Mouse (Mus musculus) thymus, postnatal 10 days (tissue): Measurements from ENCODE around the gene Prkn.

ENCODE experiments used
- DNase-seq, 2 experiments: peaks; one replicate each; pipeline ENCODE4 v3.0.0; 2021; ENCODE audit warnings: low spot score in 2 of 2

Gene Prkn

DNA sequence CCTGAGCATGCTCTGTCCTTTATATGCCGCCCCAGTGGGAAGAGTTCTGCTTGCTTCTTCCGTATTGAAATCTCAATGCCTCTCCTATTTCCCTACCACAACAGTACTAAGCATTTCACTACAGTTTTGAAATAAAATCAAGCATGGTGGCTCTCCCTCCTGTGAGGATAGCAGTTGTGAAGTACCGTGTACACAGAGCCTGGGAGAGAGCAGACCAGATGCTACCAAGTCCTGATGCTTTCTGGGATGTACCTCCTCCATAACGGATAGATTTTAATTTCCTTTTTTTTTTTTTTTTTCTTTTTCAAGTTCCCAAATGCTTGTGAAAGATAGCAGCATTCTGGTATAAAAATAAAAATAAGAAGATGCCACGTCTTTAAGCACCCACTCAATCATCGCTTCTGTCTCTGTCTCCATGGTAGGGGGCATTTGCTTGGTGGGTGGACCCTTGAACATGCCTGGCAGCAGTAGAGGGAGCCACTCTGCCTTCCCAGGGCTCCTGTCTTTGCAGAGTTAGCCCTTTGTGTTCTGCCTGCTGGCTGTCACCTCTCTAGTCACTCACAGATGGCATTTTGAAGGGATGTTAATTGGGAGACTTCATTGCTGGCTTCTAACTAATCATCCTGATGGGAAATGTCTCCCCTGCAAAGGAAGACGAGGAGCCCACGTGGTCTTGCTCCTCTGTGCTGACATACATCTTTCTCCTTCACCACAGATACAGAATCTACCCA is 1070.6 kb downstream of the Prkn start:
- no peak for DNase-seq

DNA sequence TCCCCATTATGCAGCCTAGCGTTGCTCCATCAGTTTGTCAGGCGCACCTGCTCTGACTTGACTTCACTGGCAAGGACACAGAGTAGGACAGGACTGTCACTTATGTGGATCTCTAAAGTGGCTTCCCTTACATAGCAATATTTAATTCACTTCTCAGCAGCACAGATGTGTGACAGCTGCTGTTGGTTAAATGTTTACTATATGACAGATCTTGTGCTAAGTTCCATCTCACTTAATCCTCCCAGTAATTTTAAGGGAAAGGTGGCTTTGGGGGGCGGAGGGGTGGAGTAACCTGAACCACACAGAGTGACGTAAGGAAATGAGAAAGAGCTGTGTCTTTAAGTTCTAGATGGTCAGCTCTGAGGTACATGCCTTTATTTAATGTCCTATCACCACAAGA is 1072.0 kb downstream of the Prkn start:
- no peak for DNase-seq

DNA sequence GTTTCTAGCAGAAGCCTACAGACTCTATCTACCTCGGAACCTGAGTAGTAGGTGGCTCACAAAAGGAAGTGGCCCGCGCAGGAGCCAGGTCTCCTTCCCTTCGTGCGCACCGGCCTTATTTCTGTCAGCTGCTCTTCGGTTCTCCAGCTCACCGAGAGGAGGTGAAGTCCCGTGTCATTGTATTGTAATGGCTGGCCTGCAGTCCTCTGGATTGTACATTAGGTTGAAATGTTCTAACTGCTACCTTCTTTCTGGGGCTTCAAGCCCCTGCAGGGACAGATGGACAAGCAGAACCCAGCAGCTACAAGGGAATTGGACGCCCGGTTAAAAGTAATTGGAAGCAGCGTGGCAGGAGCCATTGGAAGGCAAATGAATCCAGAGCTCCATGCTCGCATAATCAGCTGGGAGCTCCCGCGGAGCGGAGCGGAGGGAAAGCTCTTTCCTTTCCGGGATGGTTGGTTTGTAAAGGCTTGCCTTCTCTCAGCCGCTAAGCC is 1072.7 kb downstream of the Prkn start:
- DNase-seq = no peak

DNA sequence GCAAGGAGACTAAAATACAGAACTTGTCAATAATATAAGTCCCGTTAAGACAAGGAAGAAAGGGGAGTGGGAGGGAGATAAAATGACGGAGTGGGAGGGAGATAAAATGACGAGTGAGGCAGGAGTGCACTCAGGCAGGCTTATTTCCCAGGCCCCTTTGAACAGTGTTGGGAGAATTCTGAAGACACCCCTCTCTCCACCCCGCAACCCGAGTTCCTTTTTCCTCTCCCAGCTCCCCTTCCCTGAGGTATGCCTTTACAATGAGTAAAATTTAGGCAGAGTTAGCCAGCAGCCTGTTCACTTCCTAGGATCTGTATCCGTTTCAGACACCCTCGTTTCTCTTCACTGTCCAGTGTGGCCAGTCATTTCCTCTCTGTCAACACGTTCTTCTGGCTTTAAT is 1073.4 kb downstream of the Prkn start:
- no peak for DNase-seq

DNA sequence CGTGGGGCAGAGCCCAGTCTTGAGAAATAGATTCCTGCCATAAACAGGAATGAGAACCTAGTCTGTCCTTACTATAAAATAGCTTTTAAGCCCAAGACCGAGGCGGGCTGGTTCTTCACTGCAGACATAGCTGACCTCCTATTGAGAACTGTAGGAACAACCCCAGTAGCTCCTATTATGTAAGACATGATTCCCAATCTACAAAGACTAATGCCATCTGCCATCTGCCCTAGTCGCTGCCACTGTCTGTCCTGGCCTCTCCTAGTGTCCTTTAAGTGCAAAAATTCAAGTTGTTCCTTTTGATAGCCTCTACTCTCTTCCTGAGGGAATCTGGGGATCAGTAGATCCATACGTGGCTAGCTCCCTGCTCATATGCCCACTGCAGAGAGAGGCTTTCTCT is 1074.3 kb downstream of the Prkn start:
- no peak for DNase-seq

DNA sequence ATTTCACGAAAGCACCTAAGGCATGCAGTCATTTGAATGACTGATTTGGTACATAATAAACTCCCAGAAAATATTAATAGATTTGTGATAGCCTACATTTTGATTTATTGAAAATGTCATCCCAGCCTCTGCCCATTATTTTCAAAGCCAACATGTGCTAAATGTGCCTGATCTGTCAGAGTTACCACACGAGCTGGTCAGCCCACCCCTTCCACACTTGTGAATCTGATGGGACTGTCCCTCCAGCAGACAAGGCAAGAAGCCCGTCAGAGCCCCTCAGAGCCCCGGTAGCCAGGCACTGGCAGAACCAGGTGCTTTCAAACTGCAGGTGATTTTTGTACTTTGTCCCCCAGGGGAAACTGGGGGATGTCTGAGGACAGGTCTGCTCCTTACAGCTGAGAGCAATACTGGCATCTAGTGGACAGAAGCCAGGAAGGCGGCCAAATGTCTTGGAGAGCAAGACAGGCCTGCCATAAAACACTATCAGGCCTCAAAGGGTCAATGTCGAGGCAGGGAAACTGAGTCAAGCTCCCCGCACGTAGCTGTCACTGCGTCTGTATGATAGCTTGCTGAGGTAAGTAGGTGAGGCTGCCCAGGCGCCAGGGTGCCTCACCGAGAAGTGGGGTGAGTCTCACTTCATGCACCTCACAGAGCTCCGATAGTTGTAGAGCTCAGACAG is 1078.1 kb downstream of the Prkn start:
- DNase-seq = no peak

DNA sequence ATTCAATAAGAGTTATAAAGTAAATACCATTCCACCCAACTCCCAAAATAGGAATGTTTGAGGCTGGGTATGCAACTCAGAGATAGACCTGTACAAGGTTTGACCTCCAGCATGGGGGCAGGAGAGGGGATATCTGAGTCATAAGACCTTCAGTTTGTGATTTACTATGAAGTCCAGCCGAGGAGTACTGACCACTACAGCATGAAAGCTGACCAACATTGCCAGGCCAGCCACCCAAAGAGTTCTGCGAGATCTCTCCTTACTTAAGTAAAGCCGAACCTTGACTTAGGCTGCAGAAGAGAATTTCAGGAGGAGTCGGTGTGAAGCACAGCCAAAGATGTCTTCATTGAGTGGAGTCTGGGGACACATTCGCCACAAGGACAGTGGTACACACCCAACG is 1079.4 kb downstream of the Prkn start:
- no peak for DNase-seq

DNA sequence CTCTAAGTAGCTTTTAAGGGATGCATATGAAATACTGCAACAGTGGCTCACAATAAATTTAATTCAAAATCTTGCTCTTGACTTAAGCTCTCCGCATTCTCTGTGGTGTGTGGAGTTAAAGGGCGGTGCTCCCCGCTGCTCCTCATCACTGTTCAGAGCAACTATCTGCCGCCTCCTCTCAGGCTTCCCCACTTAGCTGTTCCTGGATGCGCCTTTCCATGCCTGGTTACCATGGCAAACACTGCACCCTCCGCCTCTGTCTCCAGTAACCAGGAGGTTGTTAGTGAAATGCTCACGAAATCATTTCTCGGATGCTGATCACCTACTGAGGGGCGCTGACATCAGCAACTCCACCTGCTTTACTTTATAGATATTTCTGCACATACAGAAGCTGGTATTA is 1080.8 kb downstream of the Prkn start:
- DNase-seq = no peak

DNA sequence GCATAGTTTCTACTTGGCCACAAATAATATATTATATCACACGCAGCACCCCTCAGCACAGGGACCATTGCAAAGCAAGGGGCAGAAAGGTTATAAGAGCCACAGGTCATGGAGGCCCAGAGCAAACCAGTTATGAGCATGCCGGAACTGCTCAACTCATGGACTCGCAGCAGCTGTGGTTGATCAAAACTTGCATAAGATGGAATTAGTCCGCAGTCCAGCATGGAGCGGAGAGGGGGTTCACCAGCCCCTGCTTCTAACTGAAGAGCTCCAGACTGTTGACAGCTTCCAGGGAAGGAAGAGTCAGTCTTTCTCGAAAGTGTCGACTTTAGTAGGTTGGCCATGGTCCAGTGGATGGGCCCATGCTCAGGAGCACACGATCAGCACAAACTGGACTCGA is 1083.8 kb downstream of the Prkn start:
- DNase-seq = no peak

DNA sequence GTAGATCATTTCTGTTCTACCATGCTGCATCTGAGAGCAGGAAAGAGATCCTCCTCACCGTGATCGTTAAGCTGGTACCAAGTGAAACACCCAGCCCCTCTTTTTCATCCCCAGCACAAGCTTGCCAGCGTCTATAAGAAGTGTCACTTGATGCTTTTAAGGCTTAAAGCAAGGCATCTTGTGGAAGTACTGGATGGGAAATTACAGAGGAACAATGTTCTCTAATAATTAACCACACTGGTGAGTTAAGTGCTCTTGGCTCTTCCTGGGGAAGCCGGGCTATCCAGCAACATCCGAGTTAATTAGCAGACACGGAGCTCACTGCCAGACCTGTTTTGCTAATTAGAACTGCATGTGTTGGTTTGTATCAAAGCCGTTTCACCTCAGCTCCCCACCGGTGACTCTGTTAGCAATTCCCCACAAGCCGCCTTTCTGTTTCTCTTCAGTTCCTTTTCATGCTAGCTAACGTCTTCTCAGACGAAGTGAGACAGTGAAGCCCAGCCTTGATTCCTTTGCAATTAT is 1086.7 kb downstream of the Prkn start:
- no peak for DNase-seq

DNA sequence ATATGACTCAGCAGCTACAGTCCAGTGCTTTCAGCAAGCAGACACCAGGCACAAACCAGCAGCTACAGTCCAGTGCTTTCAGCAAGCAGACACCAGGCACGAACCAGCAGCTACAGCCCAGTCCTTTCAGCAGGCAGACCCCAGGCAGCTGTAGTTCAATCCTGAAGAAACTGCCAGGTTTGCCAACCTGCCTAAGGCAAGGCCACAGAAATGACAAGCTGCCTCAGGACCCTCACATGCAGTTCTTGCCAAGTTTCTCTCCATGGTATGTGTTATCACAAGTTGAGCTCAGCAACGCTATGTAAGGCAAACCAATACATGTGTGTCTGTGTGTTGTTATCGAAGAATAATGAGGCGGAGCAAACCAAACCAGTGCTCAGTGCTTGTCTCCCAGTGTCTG is 1091.5 kb downstream of the Prkn start:
- DNase-seq = no peak

DNA sequence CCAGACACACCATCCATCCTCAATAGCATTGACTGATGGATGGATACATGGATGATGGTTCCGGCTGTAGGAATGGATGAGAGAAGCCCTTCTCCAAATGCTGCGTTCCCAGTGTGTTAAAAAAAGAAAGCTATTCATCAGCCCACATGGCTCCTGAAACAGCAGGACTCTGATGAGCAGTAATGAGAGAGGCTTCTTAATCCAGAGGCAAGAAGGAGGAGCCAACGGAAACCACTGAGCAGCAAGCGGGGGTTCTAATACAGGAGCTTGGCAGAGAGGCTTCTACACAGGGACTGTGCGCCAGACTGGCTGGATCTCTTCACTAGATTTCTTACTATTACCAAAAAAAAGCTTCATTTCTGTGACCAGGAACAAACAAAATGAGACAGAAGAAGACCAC is 1093.6 kb downstream of the Prkn start:
- no peak for DNase-seq

DNA sequence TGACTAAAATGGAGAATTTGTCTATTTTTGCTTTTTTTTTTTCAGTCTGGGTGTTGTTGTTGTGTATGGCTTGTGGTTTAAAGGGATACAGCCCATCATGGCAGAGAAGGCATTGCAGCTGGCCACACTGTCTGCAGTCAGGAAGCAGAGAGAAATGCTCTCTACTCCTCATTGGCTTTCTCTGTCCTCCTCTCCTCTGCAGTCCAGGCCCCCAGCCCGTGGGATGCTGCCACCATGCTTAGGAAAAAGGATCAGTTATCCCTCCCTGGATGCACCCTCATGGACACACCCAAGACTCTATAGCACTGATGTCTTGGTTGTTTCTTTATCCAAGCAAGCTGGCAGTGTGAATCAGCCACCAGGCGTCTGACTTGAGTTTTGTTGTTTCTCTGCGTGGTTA is 1107.3 kb downstream of the Prkn start:
- no peak for DNase-seq

DNA sequence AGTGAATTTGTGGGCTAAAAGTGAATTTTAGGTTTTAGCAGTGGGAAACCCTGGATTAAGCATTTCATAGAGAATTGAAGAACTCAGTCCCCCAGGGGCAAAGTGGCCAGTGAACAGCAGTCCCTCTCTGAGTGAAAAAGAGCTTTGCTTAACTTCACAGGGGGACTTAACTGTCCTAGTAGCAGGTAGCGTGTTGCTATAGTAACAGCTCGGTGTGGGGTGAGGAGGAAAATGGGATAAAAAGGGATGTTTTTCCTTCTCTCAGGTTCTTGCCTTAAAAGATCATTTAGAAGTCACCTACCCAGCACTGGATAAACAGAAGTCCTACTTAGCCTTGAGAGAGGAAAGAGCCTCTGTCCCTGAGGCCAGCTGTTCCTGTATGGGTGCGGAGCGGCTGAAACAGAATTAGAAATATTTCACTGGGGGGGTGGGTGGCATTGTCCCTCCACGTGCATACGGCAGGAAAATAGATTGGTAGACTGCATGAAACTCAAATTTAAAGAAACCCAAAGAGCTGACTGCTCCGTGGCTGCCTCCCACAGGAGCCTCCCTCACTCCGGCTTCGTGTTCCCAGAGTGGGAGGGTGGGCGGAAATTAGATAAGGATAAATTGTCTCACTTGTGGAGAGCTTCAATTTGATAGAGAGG is 1109.5 kb downstream of the Prkn start:
- DNase-seq = no peak

DNA sequence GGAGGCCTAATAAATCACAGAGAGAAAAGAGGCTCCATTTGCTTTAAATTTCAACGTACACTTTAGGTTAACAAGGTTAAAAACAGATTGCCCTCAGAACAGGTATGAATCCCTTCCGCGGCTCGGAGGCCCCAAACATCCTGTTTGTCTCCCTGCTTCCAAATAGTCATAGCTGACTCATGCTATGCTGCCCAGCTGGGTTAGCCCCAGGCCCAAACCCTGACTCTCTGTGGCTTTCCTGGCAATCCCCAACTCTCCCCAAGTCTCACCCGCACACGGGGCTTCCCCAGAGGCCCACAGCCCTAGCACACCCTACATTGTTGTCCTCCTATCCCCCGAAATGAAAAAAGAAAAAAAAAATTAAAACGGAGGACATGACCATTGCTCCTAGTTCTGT is 1110.0 kb downstream of the Prkn start:
- DNase-seq = no peak

DNA sequence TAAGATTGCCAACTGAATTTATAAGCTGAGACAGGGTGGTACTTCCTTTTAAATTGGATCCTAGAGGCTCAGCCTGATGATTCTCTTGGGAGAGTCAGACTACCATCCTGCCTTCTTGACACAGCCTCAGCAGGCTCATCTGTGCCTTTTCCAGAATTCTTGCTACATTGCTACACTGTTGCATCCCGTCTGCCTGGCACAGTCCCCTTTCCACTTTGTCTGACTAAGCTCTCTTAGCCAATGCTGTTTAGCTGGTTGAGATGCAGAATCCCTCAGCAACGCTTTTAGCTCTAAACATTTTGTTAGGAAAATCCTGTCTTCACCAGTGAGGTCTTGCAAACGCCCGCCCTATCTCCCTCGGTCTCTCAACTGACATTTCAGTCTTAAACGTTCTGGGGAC is 1115.1 kb downstream of the Prkn start:
- no peak for DNase-seq

DNA sequence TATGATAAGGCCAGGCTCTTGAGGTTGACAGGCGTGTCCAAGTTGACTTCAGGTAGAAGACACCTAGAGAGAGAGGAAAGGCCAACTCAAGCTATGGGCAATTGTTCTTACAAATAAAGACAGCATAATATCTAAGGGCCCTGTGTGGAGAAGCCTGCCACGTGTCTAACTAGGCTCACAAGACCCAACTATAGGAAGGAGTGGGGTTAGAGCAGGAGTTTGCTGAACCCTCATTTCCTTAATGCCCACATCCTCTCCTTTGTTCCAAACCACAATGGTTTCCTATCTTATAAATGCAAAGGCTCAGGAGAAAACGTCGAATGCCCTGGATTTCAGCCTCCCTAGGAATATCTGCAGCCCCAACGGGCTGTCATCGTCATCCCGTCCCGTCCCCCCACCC is 1120.3 kb downstream of the Prkn start:
- no peak for DNase-seq

DNA sequence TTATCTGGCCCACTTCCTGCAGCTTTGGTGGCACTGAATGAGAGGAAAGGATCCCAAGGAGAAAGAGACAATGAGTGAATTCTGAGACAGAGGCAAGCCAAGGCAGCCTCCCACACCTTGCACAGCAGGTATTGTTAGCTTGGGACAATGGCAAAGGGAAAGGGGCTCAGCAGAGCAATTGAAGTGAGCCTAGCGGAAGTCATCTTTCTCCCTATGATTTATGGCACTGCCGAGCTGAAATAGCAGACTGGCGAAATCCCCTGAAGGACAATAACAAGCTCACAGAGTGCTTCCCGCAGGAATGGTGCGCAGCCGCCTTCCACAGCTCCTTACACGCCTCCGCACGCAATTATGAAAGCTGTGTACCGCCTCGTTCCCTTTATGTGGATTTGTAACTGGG is 1122.6 kb downstream of the Prkn start:
- no peak for DNase-seq

DNA sequence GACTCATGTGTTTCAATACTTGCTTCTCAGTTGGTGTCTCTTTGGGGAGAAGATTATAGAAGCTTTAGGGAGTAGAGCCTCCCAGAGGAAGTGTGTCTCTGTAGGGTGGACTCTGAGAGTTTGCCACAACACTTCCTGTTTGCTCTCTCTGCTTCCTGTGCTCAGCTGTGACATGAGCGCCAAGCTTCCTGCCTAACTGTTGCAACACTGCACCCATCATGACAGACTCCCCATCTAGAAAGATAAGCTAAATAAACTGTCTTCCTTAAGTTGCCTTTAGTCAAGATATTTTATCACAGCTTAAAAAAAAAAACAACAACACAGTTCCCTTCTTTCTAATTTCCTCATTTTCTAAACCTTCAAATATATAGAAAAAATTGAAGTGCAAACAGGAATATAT is 1130.0 kb downstream of the Prkn start:
- DNase-seq = no peak

DNA sequence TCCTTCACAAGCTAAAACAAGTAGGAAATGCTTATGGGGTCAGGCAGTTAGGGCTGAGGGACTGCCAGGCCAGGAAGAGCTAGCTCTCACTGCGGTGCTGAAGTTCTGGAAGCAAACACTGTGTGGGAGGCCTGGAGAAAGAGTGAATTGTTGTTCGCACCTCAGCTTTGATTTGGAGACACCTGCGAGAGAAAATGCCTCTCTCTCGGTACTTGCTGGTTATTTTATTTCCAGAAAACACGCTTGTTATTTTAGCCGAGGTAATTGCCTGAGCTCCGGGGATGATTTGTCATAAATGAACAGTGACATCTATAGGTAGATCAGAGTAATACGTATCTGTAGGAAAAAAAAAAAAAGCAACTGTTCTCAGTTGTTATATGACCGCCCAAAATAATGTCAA is 1132.4 kb downstream of the Prkn start:
- DNase-seq = no peak

DNA sequence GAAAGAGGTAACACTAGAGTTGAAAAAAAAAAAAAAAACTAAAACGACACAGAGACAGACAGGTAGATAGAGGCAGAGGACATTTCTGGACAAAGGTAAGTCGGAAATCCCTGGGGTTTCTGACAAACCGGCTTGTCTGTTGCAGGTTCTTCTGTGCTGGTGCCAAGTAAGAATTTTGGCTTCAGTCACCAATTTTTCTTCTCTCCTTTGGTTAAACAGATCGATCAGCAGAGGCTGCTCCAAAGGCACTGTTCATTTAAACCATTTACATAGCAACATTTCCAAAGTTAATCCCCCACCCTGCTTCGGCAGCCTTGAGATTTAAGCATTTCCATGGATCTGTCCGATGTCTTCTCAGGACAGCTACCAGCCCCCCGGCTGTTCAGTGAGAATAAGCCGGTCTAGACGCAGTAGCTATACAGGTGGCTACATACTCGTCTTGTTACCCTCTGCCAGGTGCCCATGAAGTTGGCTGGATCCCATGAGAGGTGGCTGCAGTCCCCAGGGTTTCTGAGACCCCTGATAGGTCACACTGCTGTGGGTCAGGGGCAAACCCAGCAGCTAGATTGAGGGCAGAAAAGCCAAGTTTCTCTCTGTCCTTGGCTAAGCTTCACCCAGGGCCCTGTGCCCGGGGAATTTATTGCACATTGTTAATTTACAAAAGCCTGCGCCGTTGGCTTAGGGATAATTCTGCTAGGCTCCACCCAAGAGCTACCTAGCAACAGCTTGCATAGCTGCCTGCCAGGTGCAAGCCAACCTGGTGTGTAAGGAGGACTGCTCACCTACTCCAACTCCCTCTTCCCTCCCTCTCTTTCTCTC is 1133.0 kb downstream of the Prkn start:
- no peak for DNase-seq

DNA sequence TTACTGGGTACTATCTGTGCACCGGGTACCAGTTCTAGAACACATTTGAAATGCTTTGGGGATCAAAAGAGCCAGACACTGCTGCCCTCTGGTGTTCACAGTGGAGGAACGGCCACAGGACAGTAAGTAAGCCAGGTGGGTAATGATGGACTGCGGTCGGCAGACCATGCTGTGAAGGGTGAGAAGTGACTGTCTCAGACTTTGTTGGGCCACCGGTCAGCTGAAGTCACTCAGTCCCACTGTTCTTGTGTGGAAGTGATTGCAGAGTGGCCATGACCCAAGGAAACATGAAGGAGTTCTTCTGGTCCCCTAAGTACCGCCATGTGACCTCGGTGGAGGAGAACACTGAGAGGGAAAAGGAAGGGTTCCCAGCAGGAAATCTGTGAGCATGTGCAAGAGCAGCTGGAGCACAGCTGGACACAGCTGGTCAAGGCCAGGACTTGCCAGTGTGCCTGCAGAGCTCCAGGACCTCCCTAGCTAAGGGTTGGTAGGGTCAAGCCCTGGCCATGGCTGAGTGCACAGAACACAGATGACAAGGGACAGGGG is 1135.0 kb downstream of the Prkn start:
- DNase-seq = no peak
